Mouse (Mus musculus) E14TG2a.4 (cell line): ENCODE data around the gene Msh5.

ENCODE experiments used
- CTCF ChIP-seq: conservative IDR thresholded peaks from 2 replicates; pipeline ENCODE4 v1.5.1; 2014; ENCODE audit warnings: low read length
- NANOG ChIP-seq: IDR thresholded peaks from 2 replicates; pipeline ENCODE4 v1.6.1; 2014; ENCODE audit warnings: borderline replicate concordance, low read length, mixed read lengths

GRCm38 (mm10) chr17:35009586-35009985 is 37.0 kb downstream of the Msh5 start:
- TF ChIP-seq CTCF (no peak), NANOG (no peak)
